Mouse (Mus musculus) cerebellum, adult 2 months (tissue): Measurements from ENCODE around the gene Myod1.

Source experiments
- CTCF ChIP-seq: fragments of 200-500 bp; IDR thresholded peaks from 2 replicates; pipeline ENCODE4 v1.5.1; 2011; ENCODE audit warnings: low read depth, mild to moderate bottlenecking, control low read depth, low read length, moderate library complexity, borderline replicate concordance; ENCODE audit not compliant: insufficient read depth
- POLR2A ChIP-seq: fragments of 200-500 bp; IDR thresholded peaks from 2 replicates; pipeline ENCODE4 v1.6.1; 2011; ENCODE audit warnings: low read length, control low read depth, borderline replicate concordance; ENCODE audit not compliant: insufficient read depth

GRCm38 (mm10) chr7:46399676-46400075, 23.4 kb downstream of the Myod1 start:
- TF ChIP-seq CTCF: no peak
- TF ChIP-seq POLR2A: peak; percentile 15; the same call in 1 of the 2 replicates
